Mouse (Mus musculus) embryonic facial prominence, embryonic 14.5 days (tissue): ENCODE measurements around the gene Zfp462. TPM values are rescaled to one million over a fixed set of nuclear protein-coding genes. Genes with fewer than 3 reads are reported as not detected.

ENCODE experiments used
- ATAC-seq: fragments of 200-750 bp; cut with Nextera tagmentation; 2 replicates; pipeline ENCODE4 v1.8.0; 2017; ENCODE audit warnings: low read depth, moderate number of reproducible peaks, moderate TSS enrichment
- DNase-seq: peaks from one replicate; pipeline ENCODE4 v3.0.0-alpha.2; 2015; ENCODE audit warnings: low spot score
- H3K27ac ChIP-seq: fragments of 300-500 bp; sonication (generic); replicated peaks from 2 replicates; pipeline ENCODE4 v1.5.1; 2014; ENCODE audit warnings: low read depth, mild to moderate bottlenecking, low read length, moderate library complexity
- H3K27me3 ChIP-seq: fragments of 300-500 bp; sonication (generic); replicated peaks from 2 replicates; pipeline ENCODE4 v1.6.1; 2014; ENCODE audit warnings: low read length; ENCODE audit not compliant: control insufficient read depth, insufficient read depth
- H3K36me3 ChIP-seq: fragments of 300-500 bp; sonication (generic); 2 replicates; pipeline ENCODE4 v1.6.1; 2014; ENCODE audit warnings: low read length, mixed read lengths; ENCODE audit not compliant: control insufficient read depth, insufficient read depth
- H3K4me1 ChIP-seq: fragments of 300-500 bp; sonication (generic); 2 replicates; pipeline ENCODE4 v1.6.1; 2014; ENCODE audit warnings: antibody characterized with exemption, low read length; ENCODE audit not compliant: control insufficient read depth, insufficient read depth
- H3K4me2 ChIP-seq: fragments of 300-500 bp; sonication (generic); 2 replicates; pipeline ENCODE4 v1.6.1; 2014; ENCODE audit warnings: low read depth, mild to moderate bottlenecking, low read length, moderate library complexity, mixed read lengths
- H3K4me3 ChIP-seq: fragments of 300-500 bp; sonication (generic); 2 replicates; pipeline ENCODE4 v1.5.1; 2014; ENCODE audit warnings: low read depth, mild to moderate bottlenecking, low read length
- H3K9ac ChIP-seq: fragments of 300-500 bp; sonication (generic); 2 replicates; pipeline ENCODE4 v1.6.1; 2014; ENCODE audit warnings: low read depth, mild to moderate bottlenecking, low read length, moderate library complexity, mixed read lengths
- H3K9me3 ChIP-seq: fragments of 300-500 bp; sonication (generic); 2 replicates; pipeline ENCODE4 v1.6.1; 2016; ENCODE audit warnings: low read length; ENCODE audit not compliant: control insufficient read depth
- WGBS: fragments of 180-500 bp; shearing (Covaris S2); extraction: QIAGEN DNeasy Blood & Tissue Kit; methylation state at CpG from one replicate; pipeline ENCODE4 v1.1.7; 2014; 5-methylcytosine and 5-hydroxymethylcytosine counted together
- polyA plus RNA-seq: library from polyadenylated mRNA; unstranded; fragments of >200 nt; fragmentation: Nextera tagmentation; extraction: Ambion mirVana; gene quantifications from 2 replicates; pipeline ENCODE4 v1.2.1, GENCODE M21; 2014

The Zfp462 gene
- polyA plus RNA-seq, 1 experiment from 2014 or later, result 3.0 TPM

- Histone ChIP-seq H3K36me3 (peaks cover 85% of the 10 kb centered on the region), H3K4me3 (no peak overlapping the region), H3K9ac (no peak overlapping the region), H3K27me3 (no peaks in the 10 kb centered on the region), H3K27ac (peak overlapping the region; percentile 28; the same call in 1 of the 2 replicates), H3K4me2 (no peak overlapping the region), H3K9me3 (no peaks in the 10 kb centered on the region), H3K4me1 (peaks cover 8% of the 10 kb centered on the region)
- DNase-seq, result no peak
- WGBS, result 61% methylated on average over 16 of the region's 16 CpGs
- ATAC-seq, result peak; percentile 78
Observed at GRCm38 (mm10) chr4:55077902-55078716, 133.3 kb downstream of the Zfp462 start.

- 89% methylated on average over 9 of the region's 9 CpGs for WGBS
- no peak overlapping the region for H3K27ac ChIP-seq
- no peaks in the 10 kb centered on the region for H3K9me3 ChIP-seq
- no peak overlapping the region for H3K4me2 ChIP-seq
- H3K4me1 ChIP-seq, result peaks cover 8% of the 10 kb centered on the region
- H3K36me3 ChIP-seq, result peaks cover 82% of the 10 kb centered on the region
- DNase-seq, result no peak
- no peak overlapping the region for H3K9ac ChIP-seq
- no peak for ATAC-seq
- H3K4me3 ChIP-seq, result no peak overlapping the region
- H3K27me3 ChIP-seq, result no peaks in the 10 kb centered on the region
Observed at GRCm38 (mm10) chr4:55079056-55079455, 134.2 kb downstream of the Zfp462 start.

- peaks cover 38% of the 10 kb centered on the region for H3K36me3 ChIP-seq
- ATAC-seq (no peak), DNase-seq (no peak)
- H3K9me3 ChIP-seq, result no peaks in the 10 kb centered on the region
- no peak overlapping the region for H3K4me3 ChIP-seq
- 89% methylated on average over 6 of the region's 6 CpGs for WGBS
- no peaks in the 10 kb centered on the region for H3K27me3 ChIP-seq
- no peak overlapping the region for H3K27ac ChIP-seq
- no peak overlapping the region for H3K4me2 ChIP-seq
- peaks cover 6% of the 10 kb centered on the region; the same call in 1 of the 2 replicates for H3K4me1 ChIP-seq
- no peak overlapping the region for H3K9ac ChIP-seq
Observed at GRCm38 (mm10) chr4:55084080-55084688, 139.3 kb downstream of the Zfp462 start.

GRCm38 (mm10) chr4:55088153-55088552, 143.3 kb downstream of the Zfp462 start:
- 0 out of 2 replicates have a peak, but pooled peaks cover 9% of the 10 kb centered on the region for H3K36me3 ChIP-seq

GRCm38 (mm10) chr4:55088922-55089321, 144.1 kb downstream of the Zfp462 start:
- ATAC-seq, result 0 out of 2 replicates have a peak, but pooled peaks have one; percentile 18
- Histone ChIP-seq H3K27ac (no peak overlapping the region), H3K9ac (no peak overlapping the region), H3K36me3 (0 out of 2 replicates have a peak, but pooled peaks cover 3% of the 10 kb centered on the region), H3K4me1 (peaks cover 6% of the 10 kb centered on the region; the same call in 1 of the 2 replicates), H3K27me3 (no peaks in the 10 kb centered on the region), H3K4me3 (no peak overlapping the region), H3K9me3 (no peaks in the 10 kb centered on the region), H3K4me2 (no peak overlapping the region)
- DNase-seq, result peak; percentile 83
- 13% methylated on average over 6 of the region's 6 CpGs for WGBS

More at GRCm38 (mm10) chr4:55088153-55088552, 143.3 kb downstream of the Zfp462 start:
- Histone ChIP-seq H3K9me3 (no peaks in the 10 kb centered on the region), H3K27ac (no peak overlapping the region), H3K4me3 (no peak overlapping the region), H3K9ac (no peak overlapping the region), H3K4me2 (no peak overlapping the region), H3K4me1 (peaks cover 6% of the 10 kb centered on the region; the same call in 1 of the 2 replicates), H3K27me3 (no peaks in the 10 kb centered on the region)
- no peak for ATAC-seq
- WGBS, result 83% methylated on average over 3 of the region's 3 CpGs
- DNase-seq, result no peak

GRCm38 (mm10) chr4:55097157-55097556, 152.3 kb downstream of the Zfp462 start:
- H3K27ac ChIP-seq, result no peak overlapping the region
- no peaks in the 10 kb centered on the region for H3K9me3 ChIP-seq
- no peaks in the 10 kb centered on the region for H3K27me3 ChIP-seq
- DNase-seq (no peak), ATAC-seq (no peak)
- H3K36me3 ChIP-seq, result no peaks in the 10 kb centered on the region
- no peak overlapping the region for H3K4me2 ChIP-seq
- no peak overlapping the region for H3K9ac ChIP-seq
- no peaks in the 10 kb centered on the region for H3K4me1 ChIP-seq
- WGBS, result 62% methylated on average over 2 of the region's 2 CpGs
- no peak overlapping the region for H3K4me3 ChIP-seq

GRCm38 (mm10) chr4:55098366-55098765, 153.5 kb downstream of the Zfp462 start:
- Histone ChIP-seq H3K4me1 (no peaks in the 10 kb centered on the region), H3K9ac (no peak overlapping the region), H3K27ac (no peak overlapping the region), H3K9me3 (no peaks in the 10 kb centered on the region), H3K36me3 (no peaks in the 10 kb centered on the region), H3K27me3 (no peaks in the 10 kb centered on the region), H3K4me3 (no peak overlapping the region), H3K4me2 (no peak overlapping the region)
- no peak for DNase-seq
- ATAC-seq, result no peak
- 60% methylated on average over 6 of the region's 6 CpGs for WGBS

GRCm38 (mm10) chr4:55100851-55101250, 156.0 kb downstream of the Zfp462 start:
- ATAC-seq (no peak), DNase-seq (peak; percentile 19)
- Histone ChIP-seq H3K36me3 (no peaks in the 10 kb centered on the region), H3K4me2 (no peak overlapping the region), H3K9ac (no peak overlapping the region), H3K4me1 (no peaks in the 10 kb centered on the region), H3K9me3 (no peaks in the 10 kb centered on the region), H3K27me3 (no peaks in the 10 kb centered on the region), H3K27ac (no peak overlapping the region), H3K4me3 (no peak overlapping the region)
- 54% methylated on average over 2 of the region's 2 CpGs for WGBS
